Mouse (Mus musculus) liver, embryonic 13.5 days (tissue): ENCODE data around the gene Inafm2. TPM values are rescaled to one million over a fixed set of nuclear protein-coding genes. Genes with fewer than 3 reads are reported as not detected.

Experiments
- ATAC-seq: fragments of 200-750 bp; cut with Nextera tagmentation; 2 replicates; pipeline ENCODE4 v1.8.0; 2017; ENCODE audit warnings: low read depth, mild to moderate bottlenecking, moderate number of reproducible peaks, moderate library complexity
- DNase-seq: peaks from one replicate; pipeline ENCODE4 v3.0.0; 2022
- H3K27ac ChIP-seq: fragments of 300-500 bp; sonication (generic); 2 replicates; pipeline ENCODE4 v1.5.1; 2015; ENCODE audit warnings: moderate library complexity, mild to moderate bottlenecking, inconsistent platforms
- H3K27me3 ChIP-seq: fragments of 300-500 bp; sonication (generic); 2 replicates; pipeline ENCODE4 v1.6.1; 2015; ENCODE audit warnings: mild to moderate bottlenecking, inconsistent platforms
- H3K36me3 ChIP-seq: fragments of 300-500 bp; sonication (generic); 2 replicates; pipeline ENCODE4 v1.6.1; 2015; ENCODE audit warnings: mild to moderate bottlenecking, inconsistent platforms
- H3K4me1 ChIP-seq: fragments of 300-500 bp; sonication (generic); replicated peaks from 2 replicates; pipeline ENCODE4 v1.6.1; 2015; ENCODE audit warnings: inconsistent platforms
- H3K4me2 ChIP-seq: fragments of 300-500 bp; sonication (generic); 2 replicates; pipeline ENCODE4 v1.6.1; 2015; ENCODE audit warnings: inconsistent platforms, mild to moderate bottlenecking, moderate library complexity
- H3K4me3 ChIP-seq: fragments of 300-500 bp; sonication (generic); replicated peaks from 2 replicates; pipeline ENCODE4 v1.5.1; 2015; ENCODE audit warnings: mild to moderate bottlenecking, inconsistent platforms
- H3K9ac ChIP-seq: fragments of 300-500 bp; sonication (generic); 2 replicates; pipeline ENCODE4 v1.6.1; 2015; ENCODE audit warnings: mild to moderate bottlenecking, inconsistent platforms
- H3K9me3 ChIP-seq: fragments of 300-500 bp; sonication (generic); replicated peaks from 2 replicates; pipeline ENCODE4 v1.6.1; 2016; ENCODE audit warnings: inconsistent platforms
- WGBS: fragments of 180-500 bp; shearing (Covaris S2); methylation state at CpG from one replicate; pipeline ENCODE4 v1.1.7; 2015; ENCODE audit not compliant: insufficient replicate concordance; 5-methylcytosine and 5-hydroxymethylcytosine counted together
- polyA plus RNA-seq: library from polyadenylated mRNA; unstranded; fragments of >200 nt; fragmentation: Nextera tagmentation; extraction: Ambion mirVana; gene quantifications from 2 replicates; pipeline ENCODE4 v1.2.1, GENCODE M21; 2015

Gene Inafm2
- polyA plus RNA-seq, 1 experiment from 2014 or later: 18.4 TPM

- Histone ChIP-seq H3K27ac (peak within 1 kb of the TSS; percentile 59), H3K9ac (peak within 1 kb of the TSS; percentile 34), H3K4me2 (peak within 1 kb of the TSS; percentile 46), H3K27me3 (peaks cover 33% of the 10 kb centered on the region), H3K9me3 (no peaks in the 10 kb centered on the region), H3K4me3 (peak within 1 kb of the TSS; percentile 19), H3K36me3 (no peaks in the 10 kb centered on the region), H3K4me1 (peaks cover 41% of the 10 kb centered on the region)
- ATAC-seq: peak; percentile 39; the same call in 1 of the 2 replicates
- WGBS: 8% methylated on average over 7 of the region's 7 CpGs
- no peak for DNase-seq
These were observed 17.2 kb upstream of the Inafm2 start, which contains the start of gene Plcb2 for GRCm38 (mm10) chr2:118728337-118728736. Plcb2 (minus strand) TSS chr2:118728438.

- ATAC-seq: no peak; the same call in 1 of the 2 replicates
- peaks cover 37% of the 10 kb centered on the region for H3K27me3 ChIP-seq
These were observed 16.4 kb upstream of the Inafm2 start for GRCm38 (mm10) chr2:118729194-118729593.

GRCm38 (mm10) chr2:118729816-118730621, 15.5 kb upstream of the Inafm2 start:
- WGBS: 27% methylated on average over 8 of the region's 8 CpGs
- peaks cover 27% of the 10 kb centered on the region for H3K4me1 ChIP-seq
- no peaks in the 10 kb centered on the region for H3K36me3 ChIP-seq
- H3K27me3 ChIP-seq: peaks cover 37% of the 10 kb centered on the region
- H3K9me3 ChIP-seq: no peaks in the 10 kb centered on the region
- ATAC-seq (no peak), DNase-seq (no peak)
- H3K4me2 ChIP-seq: no peak overlapping the region
- no peak overlapping the region for H3K4me3 ChIP-seq
- H3K9ac ChIP-seq: no peak overlapping the region
- no peak overlapping the region for H3K27ac ChIP-seq

More at GRCm38 (mm10) chr2:118729194-118729593, 16.4 kb upstream of the Inafm2 start:
- Histone ChIP-seq H3K9ac (no peak overlapping the region), H3K4me1 (peaks cover 32% of the 10 kb centered on the region), H3K9me3 (no peaks in the 10 kb centered on the region), H3K36me3 (no peaks in the 10 kb centered on the region), H3K4me2 (no peak overlapping the region), H3K4me3 (no peak overlapping the region), H3K27ac (peak overlapping the region; percentile 59)
- WGBS: 9% methylated on average over 4 of the region's 4 CpGs
- no peak for DNase-seq

- ATAC-seq: no peak
- no peak overlapping the region for H3K4me3 ChIP-seq
- H3K36me3 ChIP-seq: no peaks in the 10 kb centered on the region
- peak; percentile 32 for DNase-seq
- no peak overlapping the region for H3K4me2 ChIP-seq
- H3K4me1 ChIP-seq: peaks cover 27% of the 10 kb centered on the region
- 6% methylated on average over 3 of the region's 3 CpGs for WGBS
- no peak overlapping the region for H3K27ac ChIP-seq
- H3K9me3 ChIP-seq: no peaks in the 10 kb centered on the region
- H3K9ac ChIP-seq: no peak overlapping the region
- H3K27me3 ChIP-seq: peaks cover 37% of the 10 kb centered on the region
These were observed 15.0 kb upstream of the Inafm2 start for GRCm38 (mm10) chr2:118730622-118730915.

- ATAC-seq (no peak), DNase-seq (no peak)
- no peak overlapping the region for H3K4me2 ChIP-seq
- H3K9me3 ChIP-seq: no peaks in the 10 kb centered on the region
- peaks cover 42% of the 10 kb centered on the region for H3K27me3 ChIP-seq
- H3K4me1 ChIP-seq: peaks cover 27% of the 10 kb centered on the region
- no peak overlapping the region for H3K4me3 ChIP-seq
- H3K27ac ChIP-seq: no peak overlapping the region
- WGBS: 69% methylated on average over 5 of the region's 5 CpGs
- no peaks in the 10 kb centered on the region for H3K36me3 ChIP-seq
- no peak overlapping the region for H3K9ac ChIP-seq
These were observed 13.6 kb upstream of the Inafm2 start for GRCm38 (mm10) chr2:118731981-118732380.

- 71% methylated on average over 5 of the region's 5 CpGs for WGBS
These were observed 12.2 kb upstream of the Inafm2 start for GRCm38 (mm10) chr2:118733341-118733740.

GRCm38 (mm10) chr2:118740341-118740740, 5.2 kb upstream of the Inafm2 start:
- no peaks in the 10 kb centered on the region for H3K9me3 ChIP-seq
- WGBS: 20% methylated on average over 3 of the region's 3 CpGs
- ATAC-seq (no peak), DNase-seq (no peak)
- no peaks in the 10 kb centered on the region for H3K36me3 ChIP-seq
- no peak overlapping the region for H3K27ac ChIP-seq
- no peak overlapping the region for H3K4me3 ChIP-seq
- no peak overlapping the region for H3K9ac ChIP-seq
- no peak overlapping the region for H3K4me2 ChIP-seq
- H3K4me1 ChIP-seq: peaks cover 17% of the 10 kb centered on the region
- H3K27me3 ChIP-seq: peaks cover 16% of the 10 kb centered on the region

More at GRCm38 (mm10) chr2:118733341-118733740, 12.2 kb upstream of the Inafm2 start:
- H3K36me3 ChIP-seq: no peaks in the 10 kb centered on the region
- H3K4me2 ChIP-seq: no peak overlapping the region
- no peaks in the 10 kb centered on the region for H3K9me3 ChIP-seq
- no peak for DNase-seq
- H3K27ac ChIP-seq: no peak overlapping the region
- H3K4me3 ChIP-seq: no peak overlapping the region
- ATAC-seq: no peak
- H3K4me1 ChIP-seq: peaks cover 19% of the 10 kb centered on the region
- H3K9ac ChIP-seq: no peak overlapping the region
- H3K27me3 ChIP-seq: peaks cover 28% of the 10 kb centered on the region

- H3K27me3 ChIP-seq: peaks cover 12% of the 10 kb centered on the region
- no peak overlapping the region for H3K4me2 ChIP-seq
- H3K4me3 ChIP-seq: no peak overlapping the region
- peaks cover 19% of the 10 kb centered on the region for H3K4me1 ChIP-seq
- 57% methylated on average over 9 of the region's 9 CpGs for WGBS
- H3K36me3 ChIP-seq: no peaks in the 10 kb centered on the region
- H3K9me3 ChIP-seq: no peaks in the 10 kb centered on the region
- no peak overlapping the region for H3K9ac ChIP-seq
- DNase-seq (no peak), ATAC-seq (no peak)
- no peak overlapping the region for H3K27ac ChIP-seq
These were observed 4.4 kb upstream of the Inafm2 start for GRCm38 (mm10) chr2:118741183-118741582.

GRCm38 (mm10) chr2:118743261-118743943, 2.2 kb upstream of the Inafm2 start:
- DNase-seq (peak; percentile 38), ATAC-seq (no peak)
- Histone ChIP-seq H3K4me3 (no peak overlapping the region), H3K4me2 (no peak overlapping the region), H3K9ac (no peak overlapping the region), H3K9me3 (no peaks in the 10 kb centered on the region), H3K27ac (no peak overlapping the region), H3K36me3 (no peaks in the 10 kb centered on the region), H3K4me1 (peaks cover 41% of the 10 kb centered on the region), H3K27me3 (peaks cover 12% of the 10 kb centered on the region)
- 27% methylated on average over 8 of the region's 8 CpGs for WGBS

- WGBS: 9% methylated on average over 7 of the region's 7 CpGs
These were observed 937 bp upstream of the Inafm2 start for GRCm38 (mm10) chr2:118744621-118745020.

More at GRCm38 (mm10) chr2:118744621-118745020, 937 bp upstream of the Inafm2 start:
- peaks cover 12% of the 10 kb centered on the region for H3K27me3 ChIP-seq
- no peak overlapping the region for H3K27ac ChIP-seq
- H3K9me3 ChIP-seq: no peaks in the 10 kb centered on the region
- peaks cover 10% of the 10 kb centered on the region for H3K36me3 ChIP-seq
- H3K4me2 ChIP-seq: peak overlapping the region; percentile 100
- peak overlapping the region; percentile 95 for H3K4me3 ChIP-seq
- no peak for ATAC-seq
- no peak for DNase-seq
- peaks cover 54% of the 10 kb centered on the region for H3K4me1 ChIP-seq
- H3K9ac ChIP-seq: peak overlapping the region; percentile 96
